Mouse (Mus musculus) gastrocnemius, postnatal 10 days (tissue): ENCODE results near the gene Iqsec1. TPM values are rescaled to one million over a fixed set of nuclear protein-coding genes. Genes with fewer than 3 reads are reported as not detected.

Experiments
- DNase-seq: peaks from one replicate; pipeline ENCODE4 v3.0.0; 2021; ENCODE audit warnings: mixed read lengths
- total RNA-seq, 2 experiments: library from RNA; stranded (reverse); gene quantifications; 2 replicates each; pipeline ENCODE4 v1.2.3; 2021

The Iqsec1 gene
- total RNA-seq, 2 experiments from 2014 or later = 58.8 to 71.1 TPM

GRCm38 (mm10) chr6:90725526-90725925, 263.0 kb downstream of the Iqsec1 start:
- DNase-seq = no peak

- DNase-seq = no peak
These were observed 265.5 kb downstream of the Iqsec1 start for GRCm38 (mm10) chr6:90722993-90723392.

GRCm38 (mm10) chr6:90720996-90721746, 267.3 kb downstream of the Iqsec1 start:
- DNase-seq = peak; percentile 77

- no peak for DNase-seq
These were observed 268.3 kb downstream of the Iqsec1 start for GRCm38 (mm10) chr6:90720201-90720600.

GRCm38 (mm10) chr6:90719402-90719801, 269.1 kb downstream of the Iqsec1 start:
- DNase-seq = no peak

- DNase-seq = no peak
These were observed 270.0 kb downstream of the Iqsec1 start for GRCm38 (mm10) chr6:90718477-90718876.

GRCm38 (mm10) chr6:90717711-90718110, 270.8 kb downstream of the Iqsec1 start:
- DNase-seq = peak; percentile 65

- no peak for DNase-seq
These were observed 271.6 kb downstream of the Iqsec1 start for GRCm38 (mm10) chr6:90716853-90717252.

GRCm38 (mm10) chr6:90716066-90716704, 272.3 kb downstream of the Iqsec1 start:
- peak; percentile 88 for DNase-seq

GRCm38 (mm10) chr6:90715245-90715905, 273.1 kb downstream of the Iqsec1 start:
- DNase-seq = no peak

- no peak for DNase-seq
These were observed 274.8 kb downstream of the Iqsec1 start for GRCm38 (mm10) chr6:90713650-90714049.

GRCm38 (mm10) chr6:90712486-90713480, 275.7 kb downstream of the Iqsec1 start:
- no peak for DNase-seq

- no peak for DNase-seq
These were observed 276.4 kb downstream of the Iqsec1 start for GRCm38 (mm10) chr6:90712063-90712462.

- no peak for DNase-seq
These were observed 276.9 kb downstream of the Iqsec1 start for GRCm38 (mm10) chr6:90711476-90712035.

- no peak for DNase-seq
These were observed 277.7 kb downstream of the Iqsec1 start for GRCm38 (mm10) chr6:90710778-90711177.

- no peak for DNase-seq
These were observed 278.3 kb downstream of the Iqsec1 start for GRCm38 (mm10) chr6:90709929-90710777.

GRCm38 (mm10) chr6:90708061-90708618, 280.3 kb downstream of the Iqsec1 start:
- DNase-seq = no peak

GRCm38 (mm10) chr6:90707143-90707542, 281.3 kb downstream of the Iqsec1 start:
- DNase-seq = no peak

GRCm38 (mm10) chr6:90706490-90706889, 282.0 kb downstream of the Iqsec1 start:
- DNase-seq = no peak

GRCm38 (mm10) chr6:90705738-90706137, 282.7 kb downstream of the Iqsec1 start:
- no peak for DNase-seq
